Mouse (Mus musculus) forebrain, embryonic 11.5 days (tissue): Measurements from ENCODE around the gene Dclk1. TPM values are rescaled to one million over a fixed set of nuclear protein-coding genes. Genes with fewer than 3 reads are reported as not detected.
"Not testable (repeated sequence)": the region's sequence is repeated elsewhere in the genome, so short reads cannot be mapped to it uniquely, and the experiment has no call there.

Source experiments
- ATAC-seq: fragments of 200-750 bp; cut with Nextera tagmentation; replicated peaks from 2 replicates; pipeline ENCODE4 v1.8.0; 2017; ENCODE audit warnings: moderate TSS enrichment; ENCODE audit not compliant: low FRiP score
- DNase-seq: peaks from one replicate; pipeline ENCODE4 v3.0.0-alpha.2; 2017; ENCODE audit warnings: low spot score
- H3K27ac ChIP-seq: fragments of 300-500 bp; sonication (generic); 2 replicates; pipeline ENCODE4 v1.5.1; 2014; ENCODE audit warnings: low read depth, low read length
- H3K27me3 ChIP-seq: fragments of 300-500 bp; sonication (generic); 2 replicates; pipeline ENCODE4 v1.6.1; 2014; ENCODE audit warnings: mild to moderate bottlenecking, low read length, mixed read lengths; ENCODE audit not compliant: control insufficient read depth, insufficient read depth
- H3K36me3 ChIP-seq: fragments of 300-500 bp; sonication (generic); 2 replicates; pipeline ENCODE4 v1.6.1; 2014; ENCODE audit warnings: mild to moderate bottlenecking, low read length, moderate library complexity, mixed read lengths; ENCODE audit not compliant: control insufficient read depth, insufficient read depth
- H3K4me1 ChIP-seq: fragments of 300-500 bp; sonication (generic); replicated peaks from 2 replicates; pipeline ENCODE4 v1.6.1; 2014; ENCODE audit warnings: low read length, mixed read lengths; ENCODE audit not compliant: control insufficient read depth, insufficient read depth
- H3K4me2 ChIP-seq: fragments of 300-500 bp; sonication (generic); 2 replicates; pipeline ENCODE4 v1.6.1; 2014; ENCODE audit warnings: low read depth, mild to moderate bottlenecking, low read length, moderate library complexity, mixed read lengths; ENCODE audit not compliant: severe bottlenecking
- H3K4me3 ChIP-seq: fragments of 300-500 bp; sonication (generic); 2 replicates; pipeline ENCODE4 v1.5.1; 2014; ENCODE audit warnings: low read depth, low read length
- H3K9ac ChIP-seq: fragments of 300-500 bp; sonication (generic); 2 replicates; pipeline ENCODE4 v1.6.1; 2014; ENCODE audit warnings: low read length
- H3K9me3 ChIP-seq: fragments of 300-500 bp; sonication (generic); 2 replicates; pipeline ENCODE4 v1.6.1; 2016; ENCODE audit warnings: low read length, mixed read lengths; ENCODE audit not compliant: control insufficient read depth
- WGBS: fragments of 180-500 bp; shearing (Covaris S2); extraction: QIAGEN DNeasy Blood & Tissue Kit; methylation state at CpG from one replicate; pipeline ENCODE4 v1.1.7; 2014; 5-methylcytosine and 5-hydroxymethylcytosine counted together
- polyA plus RNA-seq: library from polyadenylated mRNA; unstranded; fragments of >200 nt; fragmentation: Nextera tagmentation; extraction: Ambion mirVana; gene quantifications from 2 replicates; pipeline ENCODE4 v1.2.1, GENCODE M21; 2014

The Dclk1 gene
- 77.5 and 83.3 TPM in 2 replicates for polyA plus RNA-seq

- DNase-seq (no peak), ATAC-seq (no peak)
- H3K4me2 ChIP-seq, result peak within 1 kb of the TSS; percentile 71
- H3K9me3 ChIP-seq, result no peaks in the 10 kb centered on the region
- 32% methylated on average over 10 of the region's 10 CpGs for WGBS
- H3K27ac ChIP-seq, result peak within 1 kb of the TSS; percentile 85
- peak within 1 kb of the TSS; percentile 92 for H3K9ac ChIP-seq
- no peaks in the 10 kb centered on the region for H3K36me3 ChIP-seq
- peak within 1 kb of the TSS; percentile 69 for H3K4me3 ChIP-seq
- H3K4me1 ChIP-seq, result peaks cover 1% of the 10 kb centered on the region
- no peaks in the 10 kb centered on the region for H3K27me3 ChIP-seq
These were observed at the start of gene Dclk1 for GRCm38 (mm10) chr3:55241730-55242421. TSS of gene Dclk1 (plus strand) at chr3:55242364.

- Histone ChIP-seq H3K36me3 (no peaks in the 10 kb centered on the region), H3K27me3 (no peaks in the 10 kb centered on the region), H3K9me3 (no peaks in the 10 kb centered on the region), H3K4me1 (no peaks in the 10 kb centered on the region), H3K4me3 (no peak overlapping the region), H3K27ac (no peak overlapping the region), H3K9ac (no peak overlapping the region), H3K4me2 (no peak overlapping the region)
- no peak for ATAC-seq
- no peak for DNase-seq
- 56% methylated on average over 2 of the region's 2 CpGs for WGBS
These were observed 48.8 kb upstream of the Dclk1 start for GRCm38 (mm10) chr3:55193351-55193750.

GRCm38 (mm10) chr3:55194792-55195191, 47.4 kb upstream of the Dclk1 start:
- ATAC-seq, result no peak
- 64% methylated on average over 8 of the region's 8 CpGs for WGBS
- no peaks in the 10 kb centered on the region for H3K27me3 ChIP-seq

GRCm38 (mm10) chr3:55195581-55196327, 46.4 kb upstream of the Dclk1 start:
- Histone ChIP-seq H3K4me3 (no peak overlapping the region), H3K27ac (no peak overlapping the region), H3K4me2 (no peak overlapping the region), H3K36me3 (no peaks in the 10 kb centered on the region), H3K4me1 (no peaks in the 10 kb centered on the region), H3K27me3 (no peaks in the 10 kb centered on the region), H3K9me3 (no peaks in the 10 kb centered on the region), H3K9ac (no peak overlapping the region)
- ATAC-seq, result no peak
- DNase-seq, result no peak
- 88% methylated on average over 5 of the region's 5 CpGs for WGBS

More at GRCm38 (mm10) chr3:55194792-55195191, 47.4 kb upstream of the Dclk1 start:
- no peaks in the 10 kb centered on the region for H3K4me1 ChIP-seq
- no peak overlapping the region for H3K27ac ChIP-seq
- no peak overlapping the region for H3K4me2 ChIP-seq
- H3K4me3 ChIP-seq, result no peak overlapping the region
- no peak overlapping the region for H3K9ac ChIP-seq
- H3K9me3 ChIP-seq, result no peaks in the 10 kb centered on the region
- no peaks in the 10 kb centered on the region for H3K36me3 ChIP-seq
- DNase-seq, result no peak

- Histone ChIP-seq H3K36me3 (no peaks in the 10 kb centered on the region), H3K27me3 (no peaks in the 10 kb centered on the region), H3K9ac (no peak overlapping the region), H3K4me2 (no peak overlapping the region), H3K4me3 (no peak overlapping the region), H3K4me1 (no peaks in the 10 kb centered on the region), H3K27ac (no peak overlapping the region), H3K9me3 (no peaks in the 10 kb centered on the region)
- DNase-seq (no peak), ATAC-seq (no peak)
- WGBS, result 89% methylated on average over 2 of the region's 2 CpGs
These were observed 45.8 kb upstream of the Dclk1 start for GRCm38 (mm10) chr3:55196328-55196710.

- H3K27me3 ChIP-seq, H3K4me2 ChIP-seq, DNase-seq, H3K9ac ChIP-seq, ATAC-seq, H3K27ac ChIP-seq, H3K36me3 ChIP-seq, H3K9me3 ChIP-seq, H3K4me1 ChIP-seq, H3K4me3 ChIP-seq: not testable (repeated sequence)
- 91% methylated on average over 11 of the region's 11 CpGs for WGBS
These were observed 38.5 kb upstream of the Dclk1 start for GRCm38 (mm10) chr3:55203621-55204020.

GRCm38 (mm10) chr3:55206413-55206812, 35.8 kb upstream of the Dclk1 start:
- Histone ChIP-seq H3K36me3 (no peaks in the 10 kb centered on the region), H3K4me2 (no peak overlapping the region), H3K4me3 (no peak overlapping the region), H3K4me1 (no peaks in the 10 kb centered on the region), H3K9me3 (no peaks in the 10 kb centered on the region), H3K27ac (no peak overlapping the region), H3K9ac (no peak overlapping the region), H3K27me3 (no peaks in the 10 kb centered on the region)
- 94% methylated on average over 2 of the region's 2 CpGs for WGBS
- DNase-seq (no peak), ATAC-seq (no peak)

GRCm38 (mm10) chr3:55207665-55208064, 34.5 kb upstream of the Dclk1 start:
- Histone ChIP-seq H3K4me1 (no peaks in the 10 kb centered on the region), H3K4me2 (no peak overlapping the region), H3K27me3 (no peaks in the 10 kb centered on the region), H3K27ac (no peak overlapping the region), H3K36me3 (no peaks in the 10 kb centered on the region), H3K9me3 (no peaks in the 10 kb centered on the region), H3K4me3 (no peak overlapping the region), H3K9ac (no peak overlapping the region)
- DNase-seq (no peak), ATAC-seq (no peak)
- WGBS, result 70% methylated on average over 6 of the region's 6 CpGs
